Mouse (Mus musculus) induced T-regulatory cell, adult 2 months (primary cell): ENCODE data around the gene Lep.

Source experiments
- DNase-seq: peaks from one replicate; pipeline ENCODE4 v3.0.0-alpha.2; 2012; ENCODE audit warnings: low read depth

Lep gene

GRCm38 (mm10) chr6:29117417-29118104, 57.5 kb downstream of the Lep start:
- DNase-seq = no peak

DNA sequence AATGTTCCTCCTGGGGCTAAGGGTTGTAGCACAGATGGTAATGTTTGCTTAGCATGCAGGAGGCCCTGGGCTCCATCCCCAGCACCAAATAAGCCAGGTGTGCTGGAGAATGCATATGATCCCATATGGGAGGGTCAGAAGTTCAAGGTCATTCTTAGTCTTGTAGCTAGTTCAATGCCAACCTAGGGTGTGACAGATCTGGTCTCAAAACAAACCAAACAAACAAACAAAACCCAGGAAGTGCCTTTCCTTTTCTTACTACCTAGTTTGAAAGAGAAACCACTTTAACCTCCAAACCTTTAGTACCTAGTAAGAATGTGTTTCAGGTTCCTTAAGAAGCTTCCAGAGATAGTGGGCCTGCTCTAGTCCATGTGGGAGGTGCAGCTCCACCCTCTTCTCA, 58.2 kb downstream of the Lep start:
- peak; percentile 5 for DNase-seq

GRCm38 (mm10) chr6:29118963-29119362, 58.9 kb downstream of the Lep start:
- no peak for DNase-seq

DNA sequence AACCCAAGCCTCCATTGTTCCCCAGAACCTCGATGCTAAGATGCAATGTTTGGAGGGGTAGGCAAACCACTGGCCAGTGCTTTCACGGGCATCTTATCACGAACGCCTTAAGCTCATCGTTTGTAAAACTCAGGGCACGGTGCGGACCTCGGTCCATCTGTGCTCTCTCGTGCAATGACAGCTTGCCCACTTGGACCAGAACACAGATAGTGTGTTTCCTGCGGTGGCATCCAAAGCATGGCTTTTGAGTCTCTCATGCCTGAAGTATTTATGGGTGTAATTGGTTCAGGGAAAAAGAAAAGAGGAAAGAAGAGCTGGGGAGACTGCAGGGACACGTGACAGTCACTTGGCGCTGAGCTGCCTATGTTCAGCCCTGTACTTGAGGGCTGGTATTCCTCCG, 60.0 kb downstream of the Lep start:
- DNase-seq = no peak
